Mouse (Mus musculus): ENCODE measurements around the gene Pde1c.
"Not testable (repeated sequence)": the region's sequence is repeated elsewhere in the genome, so short reads cannot be mapped to it uniquely, and the experiment has no call there.

Gene Pde1c

GRCm38 (mm10) chr6:56568470-56569372 lies at the start of gene Pde1c:
Gene Pde1c, minus strand, starts transcription at chr6:56569103.
- DNase-seq (ENCODE audit: low spot score in 2 of 2), result peak; percentile 6 to 12

- peak in 1 of 2 experiments; percentile 5 for DNase-seq (ENCODE audit: low spot score in 2 of 2)
These were observed 48.2 kb upstream of the Pde1c start for GRCm38 (mm10) chr6:56616982-56617613.

- DNase-seq (ENCODE audit: low spot score in 2 of 2), result no peak
These were observed 47.5 kb upstream of the Pde1c start for GRCm38 (mm10) chr6:56616228-56616981.

GRCm38 (mm10) chr6:56609529-56609928 lies 40.6 kb upstream of the Pde1c start:
- DNase-seq (ENCODE audit: low spot score in 2 of 2), result not testable (repeated sequence)

GRCm38 (mm10) chr6:56608277-56608676 lies 39.4 kb upstream of the Pde1c start:
- peak; percentile 11 to 44 for DNase-seq (ENCODE audit: low spot score in 2 of 2)

- no peak for DNase-seq (ENCODE audit: low spot score in 2 of 2)
These were observed 10.7 kb upstream of the Pde1c start for GRCm38 (mm10) chr6:56579568-56579967.

GRCm38 (mm10) chr6:56560891-56561290 lies 8.0 kb downstream of the Pde1c start:
- DNase-seq (ENCODE audit: low spot score in 2 of 2), result no peak

GRCm38 (mm10) chr6:56560474-56560888 lies 8.4 kb downstream of the Pde1c start:
- no peak for DNase-seq (ENCODE audit: low spot score in 2 of 2)

- DNase-seq (ENCODE audit: low spot score in 2 of 2), result no peak
These were observed 10.2 kb downstream of the Pde1c start for GRCm38 (mm10) chr6:56558711-56559110.

GRCm38 (mm10) chr6:56555848-56556247 lies 13.1 kb downstream of the Pde1c start:
- no peak for DNase-seq (ENCODE audit: low spot score in 2 of 2)

- DNase-seq (ENCODE audit: low spot score in 2 of 2), result no peak
These were observed 13.5 kb downstream of the Pde1c start for GRCm38 (mm10) chr6:56555382-56555781.

- no peak for DNase-seq (ENCODE audit: low spot score in 2 of 2)
These were observed 17.9 kb downstream of the Pde1c start for GRCm38 (mm10) chr6:56551022-56551421.

- no peak for DNase-seq (ENCODE audit: low spot score in 2 of 2)
These were observed 28.7 kb downstream of the Pde1c start for GRCm38 (mm10) chr6:56540247-56540646.

GRCm38 (mm10) chr6:56534653-56535052 lies 34.2 kb downstream of the Pde1c start:
- DNase-seq (ENCODE audit: low spot score in 2 of 2), result no peak

- DNase-seq (ENCODE audit: low spot score in 2 of 2), result no peak
These were observed 36.6 kb downstream of the Pde1c start for GRCm38 (mm10) chr6:56532257-56532656.

GRCm38 (mm10) chr6:56523938-56524866 lies 44.7 kb downstream of the Pde1c start:
- DNase-seq (ENCODE audit: low spot score in 2 of 2), result no peak

- DNase-seq (ENCODE audit: low spot score in 2 of 2), result no peak
These were observed 79.7 kb downstream of the Pde1c start for GRCm38 (mm10) chr6:56489161-56489560.

GRCm38 (mm10) chr6:56485078-56485477 lies 83.8 kb downstream of the Pde1c start:
- DNase-seq (ENCODE audit: low spot score in 2 of 2), result no peak

GRCm38 (mm10) chr6:56480914-56481482 lies 87.9 kb downstream of the Pde1c start:
- DNase-seq (ENCODE audit: low spot score in 2 of 2), result peak in 1 of 2 experiments; percentile 30

- DNase-seq (ENCODE audit: low spot score in 2 of 2), result no peak
These were observed 92.3 kb downstream of the Pde1c start for GRCm38 (mm10) chr6:56476581-56476980.

- no peak for DNase-seq (ENCODE audit: low spot score in 2 of 2)
These were observed 110.8 kb downstream of the Pde1c start for GRCm38 (mm10) chr6:56458098-56458497.

Data from thymus, postnatal 10 days (tissue).